In the genomic region with DNA sequence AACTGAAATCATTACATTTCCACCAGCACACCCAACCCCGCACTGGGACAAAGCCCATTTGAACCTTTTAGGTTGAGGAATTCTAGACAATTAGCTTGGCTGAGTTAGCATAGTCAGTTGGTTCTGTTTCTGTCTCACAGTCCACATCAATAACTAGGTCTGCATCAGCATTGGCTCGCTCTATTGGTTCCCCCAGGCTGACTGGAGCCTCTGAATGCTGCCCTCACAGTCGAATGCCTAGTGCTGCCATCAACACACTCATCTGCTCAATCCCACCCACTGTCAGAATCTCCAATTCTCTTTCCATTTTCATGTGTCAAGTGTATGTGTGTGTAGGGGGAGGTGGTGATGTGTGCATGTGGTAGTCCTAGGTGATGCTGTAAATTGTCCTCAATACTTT, we compare ENCODE assay signal across 14 mouse cellular contexts.
"Had no signal": no experiment of that assay in that cellular context is flagged by ENCODE, and none has a peak within 500 bp of the region (broad histone marks: within the 10 kb centered on the region; RNA-seq: fewer than 3 reads in every experiment).

No protein-coding gene starts in this region.

- H3K9me3 ChIP-seq: midbrain, embryonic 10.5 days; midbrain, embryonic 12.5 days; neural tube, embryonic 12.5 days; stomach, embryonic 15.5 days had no signal

- H3K27me3 ChIP-seq: midbrain, embryonic 12.5 days; neural tube, embryonic 12.5 days; stomach, embryonic 15.5 days had no signal

- H3K27ac ChIP-seq: midbrain, embryonic 10.5 days; midbrain, embryonic 12.5 days; neural tube, embryonic 12.5 days; stomach, embryonic 15.5 days; stomach, postnatal 0 days had no signal

- H3K4me1 ChIP-seq: midbrain, embryonic 12.5 days; neural tube, embryonic 12.5 days; stomach, embryonic 15.5 days had no signal

- H3K36me3 ChIP-seq: stomach, embryonic 15.5 days had no signal

- H3K9ac ChIP-seq: lung, embryonic 14.5 days; midbrain, embryonic 12.5 days; neural tube, embryonic 12.5 days; stomach, embryonic 15.5 days had no signal

- H3K4me2 ChIP-seq: lung, embryonic 14.5 days; midbrain, embryonic 12.5 days; neural tube, embryonic 12.5 days; stomach, embryonic 15.5 days had no signal

- DNase-seq: lung, adult 18-20 months; lung, embryonic 14.5 days; lung, postnatal 10 days; lung, postnatal 4 days; midbrain, embryonic 14.5 days; right cerebral cortex, postnatal 14 days; thymus, adult 2 months; thymus, postnatal 25 days; thymus, postnatal 4 days had no signal

- H3K4me3 ChIP-seq: midbrain, embryonic 10.5 days; midbrain, embryonic 12.5 days; neural tube, embryonic 12.5 days; stomach, embryonic 15.5 days had no signal
